Mouse (Mus musculus): Measurements from ENCODE around the gene Pak6. TPM values are rescaled to one million over a fixed set of nuclear protein-coding genes. Genes with fewer than 3 reads are reported as not detected.

The Pak6 gene
- polyA plus RNA-seq, 1 experiment from 2014 or later = 2.2 TPM

DNA sequence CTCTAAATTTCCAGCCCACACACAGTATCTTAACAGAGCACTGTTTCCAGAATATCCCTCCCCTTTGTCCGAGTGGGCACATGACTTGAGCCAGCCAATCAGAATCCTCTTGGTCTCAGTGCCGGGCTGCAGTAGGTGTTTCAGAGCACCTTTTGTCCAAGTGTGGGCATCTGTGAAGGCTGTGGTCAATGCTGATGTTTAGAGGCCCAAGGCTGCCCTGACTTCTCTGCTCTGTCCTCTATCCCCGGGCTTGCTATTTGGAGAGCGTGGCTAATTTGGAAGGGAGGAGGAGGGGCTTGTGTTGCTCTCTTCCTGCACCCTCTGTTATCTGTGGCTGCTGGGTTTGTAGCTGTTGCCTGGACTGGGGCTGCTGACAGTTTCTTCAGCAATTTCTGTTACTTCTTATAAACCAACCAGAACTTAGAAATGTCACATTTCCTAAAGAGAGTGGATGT, 3.1 kb upstream of the Pak6 start:
- Histone ChIP-seq H3K27me3 (ENCODE audit: control insufficient read depth, insufficient read depth, low read depth, low read length) (peaks cover 5% of the 10 kb centered on the region), H3K4me3 (ENCODE audit: low read length) (peak overlapping the region; percentile 56), H3K9ac (ENCODE audit: low read length) (peak overlapping the region; percentile 64), H3K36me3 (ENCODE audit: control insufficient read depth, insufficient read depth, low read length) (no peaks in the 10 kb centered on the region), H3K27ac (ENCODE audit: low read length) (no peak overlapping the region), H3K9me3 (ENCODE audit: control insufficient read depth, low read length) (no peaks in the 10 kb centered on the region), H3K4me1 (replicated peaks; ENCODE audit: control insufficient read depth, insufficient read depth, low read length) (peaks cover 34% of the 10 kb centered on the region), H3K4me2 (ENCODE audit: low read depth, low read length) (peak overlapping the region; percentile 63)
- peak; percentile 51 for ATAC-seq (ENCODE audit: low read depth)
- 0% methylated on average over 4 of the region's 4 CpGs for whole genome bisulfite sequencing

DNA sequence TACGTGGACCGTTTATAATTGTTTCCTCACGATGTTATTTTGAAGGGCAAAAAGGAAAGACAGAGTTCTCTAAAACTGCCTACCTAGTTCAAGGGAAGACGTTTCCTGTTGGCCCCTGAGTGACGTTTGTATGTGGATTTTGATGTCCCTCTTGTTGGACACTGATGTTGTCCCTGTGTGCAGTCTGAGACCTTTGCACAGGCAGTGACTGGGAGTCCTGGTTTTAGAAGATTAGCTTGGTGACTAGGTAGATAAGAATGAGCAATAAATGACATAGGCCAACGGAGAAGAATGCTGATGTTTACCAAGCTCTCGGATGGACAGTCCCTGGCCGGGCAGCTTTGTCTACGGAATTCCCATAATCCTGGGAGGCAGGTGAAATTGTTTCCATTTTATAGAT, 1.2 kb upstream of the Pak6 start:
- Histone ChIP-seq H3K4me3 (ENCODE audit: low read length) (no peak overlapping the region), H3K36me3 (ENCODE audit: control insufficient read depth, insufficient read depth, low read length) (no peaks in the 10 kb centered on the region), H3K27ac (ENCODE audit: low read length) (no peak overlapping the region), H3K4me2 (ENCODE audit: low read depth, low read length) (no peak overlapping the region), H3K9me3 (ENCODE audit: control insufficient read depth, low read length) (no peaks in the 10 kb centered on the region), H3K9ac (ENCODE audit: low read length) (no peak overlapping the region), H3K27me3 (ENCODE audit: control insufficient read depth, insufficient read depth, low read depth, low read length) (peaks cover 5% of the 10 kb centered on the region), H3K4me1 (replicated peaks; ENCODE audit: control insufficient read depth, insufficient read depth, low read length) (peaks cover 27% of the 10 kb centered on the region)
- ATAC-seq (ENCODE audit: low read depth) = no peak
- 62% methylated on average over 9 of the region's 9 CpGs for WGBS

GRCm38 (mm10) chr2:118663804-118664766, 982 bp downstream of the Pak6 start:
- Histone ChIP-seq H3K27me3 (ENCODE audit: control insufficient read depth, insufficient read depth, low read depth, low read length) (peaks cover 5% of the 10 kb centered on the region), H3K4me3 (ENCODE audit: low read length) (peak overlapping the region; percentile 44), H3K9ac (ENCODE audit: low read length) (peak overlapping the region; percentile 58), H3K4me2 (ENCODE audit: low read depth, low read length) (peak overlapping the region; percentile 67), H3K36me3 (ENCODE audit: control insufficient read depth, insufficient read depth, low read length) (no peaks in the 10 kb centered on the region), H3K4me1 (replicated peaks; ENCODE audit: control insufficient read depth, insufficient read depth, low read length) (peaks cover 20% of the 10 kb centered on the region), H3K27ac (ENCODE audit: low read length) (no peak overlapping the region), H3K9me3 (ENCODE audit: control insufficient read depth, low read length) (no peaks in the 10 kb centered on the region)
- peak; percentile 64 for ATAC-seq (ENCODE audit: low read depth)
- WGBS = 45% methylated on average over 19 of the region's 19 CpGs

DNA sequence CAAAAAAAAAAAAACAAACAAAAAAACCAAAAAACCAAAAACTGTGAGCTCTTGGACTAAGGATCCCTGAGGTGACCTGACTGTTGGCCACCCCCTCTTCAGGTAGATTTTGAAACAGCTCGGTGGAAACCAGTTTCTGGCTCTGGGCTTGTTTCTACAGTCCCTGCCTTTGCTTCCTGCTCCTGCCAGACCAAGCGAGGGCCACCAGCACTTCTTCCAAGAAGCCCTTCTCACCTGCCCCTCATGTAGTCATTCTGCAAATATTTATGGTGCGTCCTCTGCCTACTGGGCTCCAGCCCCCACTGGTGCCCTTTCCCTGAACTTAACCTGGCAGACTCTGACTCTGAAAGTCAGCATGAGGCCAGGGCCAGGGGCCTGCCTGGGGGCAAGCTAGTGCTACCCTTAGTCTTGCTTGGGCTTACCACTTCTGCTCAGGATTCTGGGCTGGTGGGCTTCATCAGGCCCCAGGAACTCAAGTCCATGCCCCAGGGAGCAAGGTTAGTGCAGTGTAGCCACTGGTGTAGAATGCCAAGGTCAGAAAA, 1.9 kb downstream of the Pak6 start:
- H3K9me3 ChIP-seq (ENCODE audit: control insufficient read depth, low read length) = no peaks in the 10 kb centered on the region
- H3K4me2 ChIP-seq (ENCODE audit: low read depth, low read length) = no peak overlapping the region
- peaks cover 5% of the 10 kb centered on the region for H3K27me3 ChIP-seq (ENCODE audit: control insufficient read depth, insufficient read depth, low read depth, low read length)
- H3K9ac ChIP-seq (ENCODE audit: low read length) = no peak overlapping the region
- H3K4me3 ChIP-seq (ENCODE audit: low read length) = no peak overlapping the region
- ATAC-seq (ENCODE audit: low read depth) = no peak
- peaks cover 13% of the 10 kb centered on the region for H3K4me1 ChIP-seq (replicated peaks; ENCODE audit: control insufficient read depth, insufficient read depth, low read length)
- H3K27ac ChIP-seq (ENCODE audit: low read length) = no peak overlapping the region
- 39% methylated on average over 3 of the region's 3 CpGs for WGBS
- H3K36me3 ChIP-seq (ENCODE audit: control insufficient read depth, insufficient read depth, low read length) = no peaks in the 10 kb centered on the region

- H3K27ac ChIP-seq (ENCODE audit: low read length) = no peak overlapping the region
- no peak overlapping the region for H3K4me2 ChIP-seq (ENCODE audit: low read depth, low read length)
- 80% methylated on average over 4 of the region's 4 CpGs for WGBS
- no peak overlapping the region for H3K9ac ChIP-seq (ENCODE audit: low read length)
- H3K27me3 ChIP-seq (ENCODE audit: control insufficient read depth, insufficient read depth, low read depth, low read length) = peaks cover 5% of the 10 kb centered on the region
- H3K4me1 ChIP-seq (replicated peaks; ENCODE audit: control insufficient read depth, insufficient read depth, low read length) = peaks cover 13% of the 10 kb centered on the region
- no peaks in the 10 kb centered on the region for H3K9me3 ChIP-seq (ENCODE audit: control insufficient read depth, low read length)
- H3K36me3 ChIP-seq (ENCODE audit: control insufficient read depth, insufficient read depth, low read length) = no peaks in the 10 kb centered on the region
- H3K4me3 ChIP-seq (ENCODE audit: low read length) = no peak overlapping the region
- no peak for ATAC-seq (ENCODE audit: low read depth)
Observed at GRCm38 (mm10) chr2:118665616-118666015, 2.5 kb downstream of the Pak6 start.

- Histone ChIP-seq H3K9me3 (ENCODE audit: control insufficient read depth, low read length) (no peaks in the 10 kb centered on the region), H3K27me3 (ENCODE audit: control insufficient read depth, insufficient read depth, low read depth, low read length) (peaks cover 5% of the 10 kb centered on the region), H3K4me2 (ENCODE audit: low read depth, low read length) (no peak overlapping the region), H3K4me3 (ENCODE audit: low read length) (no peak overlapping the region), H3K36me3 (ENCODE audit: control insufficient read depth, insufficient read depth, low read length) (no peaks in the 10 kb centered on the region), H3K27ac (ENCODE audit: low read length) (no peak overlapping the region), H3K4me1 (replicated peaks; ENCODE audit: control insufficient read depth, insufficient read depth, low read length) (peaks cover 13% of the 10 kb centered on the region), H3K9ac (ENCODE audit: low read length) (no peak overlapping the region)
- 43% methylated on average over 5 of the region's 5 CpGs for WGBS
- ATAC-seq (ENCODE audit: low read depth) = no peak
Observed at GRCm38 (mm10) chr2:118667181-118667580, 4.1 kb downstream of the Pak6 start.

GRCm38 (mm10) chr2:118669245-118669644, 6.1 kb downstream of the Pak6 start:
- Histone ChIP-seq H3K4me3 (ENCODE audit: low read length) (no peak overlapping the region), H3K27me3 (ENCODE audit: control insufficient read depth, insufficient read depth, low read depth, low read length) (peaks cover 2% of the 10 kb centered on the region; the same call in 1 of the 2 replicates), H3K9ac (ENCODE audit: low read length) (no peak overlapping the region), H3K9me3 (ENCODE audit: control insufficient read depth, low read length) (no peaks in the 10 kb centered on the region), H3K4me1 (replicated peaks; ENCODE audit: control insufficient read depth, insufficient read depth, low read length) (no peaks in the 10 kb centered on the region), H3K36me3 (ENCODE audit: control insufficient read depth, insufficient read depth, low read length) (no peaks in the 10 kb centered on the region), H3K27ac (ENCODE audit: low read length) (no peak overlapping the region), H3K4me2 (ENCODE audit: low read depth, low read length) (no peak overlapping the region)
- no peak for ATAC-seq (ENCODE audit: low read depth)
- 48% methylated on average over 6 of the region's 6 CpGs for WGBS

DNA sequence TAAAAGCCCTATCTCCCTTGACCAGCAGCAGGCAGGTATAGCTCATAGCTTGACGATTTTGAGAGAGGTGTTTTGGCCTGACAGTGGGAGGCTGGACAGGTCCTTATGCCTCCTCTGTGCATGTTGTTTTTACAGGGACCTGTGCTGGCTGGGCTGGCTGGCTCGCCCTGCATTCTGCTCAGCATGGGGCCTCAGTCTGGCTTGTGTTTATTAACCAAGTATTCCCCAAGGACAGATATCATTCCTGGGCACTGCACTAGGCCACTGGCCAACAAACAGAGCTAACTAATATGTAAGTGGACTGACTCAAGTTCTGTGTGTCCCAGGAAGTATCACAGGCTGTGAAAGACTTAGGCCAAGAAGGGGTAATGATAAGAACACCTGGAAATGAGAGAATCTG, 6.7 kb downstream of the Pak6 start:
- WGBS = 21% methylated on average over 2 of the region's 2 CpGs
- Histone ChIP-seq H3K4me1 (replicated peaks; ENCODE audit: control insufficient read depth, insufficient read depth, low read length) (no peaks in the 10 kb centered on the region), H3K9me3 (ENCODE audit: control insufficient read depth, low read length) (no peaks in the 10 kb centered on the region), H3K4me3 (ENCODE audit: low read length) (no peak overlapping the region), H3K4me2 (ENCODE audit: low read depth, low read length) (no peak overlapping the region), H3K27ac (ENCODE audit: low read length) (no peak overlapping the region), H3K9ac (ENCODE audit: low read length) (no peak overlapping the region), H3K36me3 (ENCODE audit: control insufficient read depth, insufficient read depth, low read length) (no peaks in the 10 kb centered on the region), H3K27me3 (ENCODE audit: control insufficient read depth, insufficient read depth, low read depth, low read length) (peaks cover 7% of the 10 kb centered on the region; the same call in 1 of the 2 replicates)
- ATAC-seq (ENCODE audit: low read depth) = no peak

DNA sequence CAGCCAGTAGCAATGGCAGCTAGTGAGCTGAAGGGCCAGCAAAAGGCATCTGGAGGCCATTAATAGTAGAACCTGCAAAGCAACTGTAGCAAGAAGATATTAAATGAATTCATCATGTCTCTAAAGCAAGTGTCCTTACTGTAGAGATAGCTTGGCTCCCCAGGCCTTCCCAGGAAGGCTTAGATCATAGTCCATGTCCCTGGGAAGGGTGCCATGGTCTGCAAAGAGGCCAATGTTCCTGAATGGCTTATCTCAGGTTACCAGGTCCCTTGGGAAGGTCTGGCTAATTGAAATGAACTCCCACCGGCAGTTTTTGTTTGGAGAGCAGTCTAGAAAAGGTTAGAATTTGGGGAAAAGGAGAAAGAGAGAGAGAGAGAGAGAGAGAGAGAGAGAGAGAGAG, 8.6 kb downstream of the Pak6 start:
- no peak for ATAC-seq (ENCODE audit: low read depth)
- Histone ChIP-seq H3K4me2 (ENCODE audit: low read depth, low read length) (no peak overlapping the region), H3K27ac (ENCODE audit: low read length) (no peak overlapping the region), H3K4me1 (replicated peaks; ENCODE audit: control insufficient read depth, insufficient read depth, low read length) (no peaks in the 10 kb centered on the region; the same call in 1 of the 2 replicates), H3K27me3 (ENCODE audit: control insufficient read depth, insufficient read depth, low read depth, low read length) (peaks cover 21% of the 10 kb centered on the region), H3K9me3 (ENCODE audit: control insufficient read depth, low read length) (no peaks in the 10 kb centered on the region), H3K4me3 (ENCODE audit: low read length) (no peak overlapping the region), H3K9ac (ENCODE audit: low read length) (no peak overlapping the region), H3K36me3 (ENCODE audit: control insufficient read depth, insufficient read depth, low read length) (no peaks in the 10 kb centered on the region)
- 68% methylated on average over 1 of the region's 1 CpGs for WGBS

Measured in lung, embryonic 16.5 days (tissue).